Mouse (Mus musculus) thymus, postnatal 14 days (tissue): ENCODE results near the gene Ccdc157.
A peak's percentile ranks its signal among the peaks of the same experiment; 100 is the strongest.
"Not testable (repeated sequence)": the region's sequence is repeated elsewhere in the genome, so short reads cannot be mapped to it uniquely, and the experiment has no call there.

Experiments
- DNase-seq: peaks from one replicate; pipeline ENCODE4 v3.0.0; 2021

The Ccdc157 gene

GRCm38 (mm10) chr11:4159808-4160708 lies at the start of gene Ccdc157, which contains the start of gene Sf3a1:
Gene Ccdc157 (minus strand): TSS chr11:4160293.
Gene Sf3a1 (plus strand): TSS chr11:4160350.
- peak; percentile 96 for DNase-seq

GRCm38 (mm10) chr11:4209556-4209955 lies 49.5 kb upstream of the Ccdc157 start:
- peak; percentile 33 for DNase-seq

GRCm38 (mm10) chr11:4207655-4208054 lies 47.6 kb upstream of the Ccdc157 start:
- no peak for DNase-seq

- DNase-seq, result peak; percentile 59
Measured at GRCm38 (mm10) chr11:4206563-4206962, 46.5 kb upstream of the Ccdc157 start.

GRCm38 (mm10) chr11:4205951-4206350 lies 45.9 kb upstream of the Ccdc157 start:
- no peak for DNase-seq

- DNase-seq, result no peak
Measured at GRCm38 (mm10) chr11:4205097-4205655, 45.1 kb upstream of the Ccdc157 start.

- peak; percentile 71 for DNase-seq
Measured at GRCm38 (mm10) chr11:4203705-4204074, 43.6 kb upstream of the Ccdc157 start.

GRCm38 (mm10) chr11:4202995-4203704 lies 43.1 kb upstream of the Ccdc157 start:
- DNase-seq, result peak; percentile 31

- DNase-seq, result no peak
Measured at GRCm38 (mm10) chr11:4201981-4202700, 42.0 kb upstream of the Ccdc157 start.

- no peak for DNase-seq
Measured at GRCm38 (mm10) chr11:4197691-4198090, 37.6 kb upstream of the Ccdc157 start.

- no peak for DNase-seq
Measured at GRCm38 (mm10) chr11:4196636-4197035, 36.5 kb upstream of the Ccdc157 start.

GRCm38 (mm10) chr11:4195597-4196031 lies 35.5 kb upstream of the Ccdc157 start:
- DNase-seq, result no peak

GRCm38 (mm10) chr11:4193420-4193819 lies 33.3 kb upstream of the Ccdc157 start:
- DNase-seq, result no peak

GRCm38 (mm10) chr11:4192757-4193156 lies 32.7 kb upstream of the Ccdc157 start:
- no peak for DNase-seq

- DNase-seq, result no peak
Measured at GRCm38 (mm10) chr11:4190677-4191076, 30.6 kb upstream of the Ccdc157 start.

- no peak for DNase-seq
Measured at GRCm38 (mm10) chr11:4189182-4189581, 29.1 kb upstream of the Ccdc157 start.

GRCm38 (mm10) chr11:4187318-4187700 lies 27.2 kb upstream of the Ccdc157 start:
- no peak for DNase-seq

GRCm38 (mm10) chr11:4186486-4187317 lies 26.6 kb upstream of the Ccdc157 start, which contains the start of gene Tbc1d10a:
Gene Tbc1d10a (plus strand): TSS chr11:4186789.
- DNase-seq, result peak; percentile 99

- not testable (repeated sequence) for DNase-seq
Measured at GRCm38 (mm10) chr11:4185480-4185879, 25.4 kb upstream of the Ccdc157 start.

GRCm38 (mm10) chr11:4184251-4184952 lies 24.3 kb upstream of the Ccdc157 start:
- peak; percentile 16 for DNase-seq

GRCm38 (mm10) chr11:4183511-4183910 lies 23.4 kb upstream of the Ccdc157 start:
- DNase-seq, result no peak
